Mouse (Mus musculus) hindbrain, embryonic 14.5 days (tissue): ENCODE results near the gene Capsl. TPM values are rescaled to one million over a fixed set of nuclear protein-coding genes. Genes with fewer than 3 reads are reported as not detected.

Source experiments
- ATAC-seq: fragments of 200-750 bp; cut with Nextera tagmentation; 2 replicates; pipeline ENCODE4 v1.8.0; 2017; ENCODE audit warnings: moderate number of reproducible peaks, mild to moderate bottlenecking, moderate TSS enrichment, moderate library complexity; ENCODE audit not compliant: low FRiP score
- DNase-seq: peaks from one replicate; pipeline ENCODE4 v3.0.0-alpha.2; 2015; ENCODE audit warnings: low spot score
- H3K27ac ChIP-seq: fragments of 300-500 bp; sonication (generic); 2 replicates; pipeline ENCODE4 v1.5.1; 2014; ENCODE audit warnings: mild to moderate bottlenecking, moderate library complexity
- H3K27me3 ChIP-seq: fragments of 300-500 bp; sonication (generic); 2 replicates; pipeline ENCODE4 v1.6.1; 2014; ENCODE audit warnings: mild to moderate bottlenecking, low read length, mixed read lengths; ENCODE audit not compliant: control insufficient read depth, insufficient read depth
- H3K36me3 ChIP-seq: fragments of 300-500 bp; sonication (generic); replicated peaks from 2 replicates; pipeline ENCODE4 v1.6.1; 2014; ENCODE audit not compliant: control insufficient read depth, insufficient read depth
- H3K4me1 ChIP-seq: fragments of 300-500 bp; sonication (generic); replicated peaks from 2 replicates; pipeline ENCODE4 v1.6.1; 2014; ENCODE audit warnings: antibody characterized with exemption, low read length, mixed read lengths; ENCODE audit not compliant: control insufficient read depth, insufficient read depth
- H3K4me2 ChIP-seq: fragments of 300-500 bp; sonication (generic); replicated peaks from 2 replicates; pipeline ENCODE4 v1.6.1; 2014; ENCODE audit warnings: mild to moderate bottlenecking, moderate library complexity
- H3K4me3 ChIP-seq: fragments of 300-500 bp; sonication (generic); replicated peaks from 2 replicates; pipeline ENCODE4 v1.5.1; 2014; ENCODE audit warnings: mild to moderate bottlenecking, low read length
- H3K9ac ChIP-seq: fragments of 300-500 bp; sonication (generic); 2 replicates; pipeline ENCODE4 v1.6.1; 2014
- H3K9me3 ChIP-seq: fragments of 300-500 bp; sonication (generic); 2 replicates; pipeline ENCODE4 v1.6.1; 2016; ENCODE audit warnings: low read length; ENCODE audit not compliant: control insufficient read depth
- WGBS: fragments of 180-500 bp; shearing (Covaris S2); extraction: QIAGEN DNeasy Blood & Tissue Kit; methylation state at CpG from one replicate; pipeline ENCODE4 v1.1.7; 2014; 5-methylcytosine and 5-hydroxymethylcytosine counted together
- polyA plus RNA-seq: library from polyadenylated mRNA; unstranded; fragments of >200 nt; fragmentation: Nextera tagmentation; extraction: Ambion mirVana; gene quantifications from 2 replicates; pipeline ENCODE4 v1.2.1, GENCODE M21; 2014

Gene Capsl
- polyA plus RNA-seq, 1 experiment from 2014 or later = 6.4 TPM

GRCm38 (mm10) chr15:9464039-9464438 lies 28.2 kb downstream of the Capsl start:
- WGBS = 34% methylated on average over 1 of the region's 1 CpGs
- H3K9me3 ChIP-seq = no peaks in the 10 kb centered on the region
- no peaks in the 10 kb centered on the region for H3K27me3 ChIP-seq
- ATAC-seq = no peak
- H3K4me2 ChIP-seq = no peak overlapping the region
- DNase-seq = no peak
- H3K36me3 ChIP-seq = no peaks in the 10 kb centered on the region
- H3K4me1 ChIP-seq = no peaks in the 10 kb centered on the region
- no peak overlapping the region for H3K27ac ChIP-seq
- H3K4me3 ChIP-seq = no peak overlapping the region
- no peak overlapping the region for H3K9ac ChIP-seq

GRCm38 (mm10) chr15:9471053-9471685 lies 35.3 kb downstream of the Capsl start:
- Histone ChIP-seq H3K9ac (no peak overlapping the region), H3K27ac (no peak overlapping the region), H3K4me3 (no peak overlapping the region), H3K4me2 (no peak overlapping the region), H3K9me3 (no peaks in the 10 kb centered on the region), H3K36me3 (no peaks in the 10 kb centered on the region), H3K27me3 (no peaks in the 10 kb centered on the region), H3K4me1 (no peaks in the 10 kb centered on the region)
- DNase-seq (no peak), ATAC-seq (no peak)
- 88% methylated on average over 4 of the region's 4 CpGs for WGBS

- no peak overlapping the region for H3K4me2 ChIP-seq
- H3K4me1 ChIP-seq = no peaks in the 10 kb centered on the region
- DNase-seq = no peak
- no peaks in the 10 kb centered on the region for H3K9me3 ChIP-seq
- WGBS = 53% methylated on average over 3 of the region's 3 CpGs
- H3K27ac ChIP-seq = no peak overlapping the region
- ATAC-seq = no peak
- no peaks in the 10 kb centered on the region for H3K36me3 ChIP-seq
- H3K4me3 ChIP-seq = no peak overlapping the region
- H3K27me3 ChIP-seq = no peaks in the 10 kb centered on the region
- H3K9ac ChIP-seq = no peak overlapping the region
Measured at GRCm38 (mm10) chr15:9472167-9472566, 36.3 kb downstream of the Capsl start.

GRCm38 (mm10) chr15:9472618-9473017 lies 36.8 kb downstream of the Capsl start:
- Histone ChIP-seq H3K4me1 (no peaks in the 10 kb centered on the region), H3K27ac (no peak overlapping the region), H3K9ac (no peak overlapping the region), H3K4me3 (no peak overlapping the region), H3K4me2 (no peak overlapping the region), H3K36me3 (no peaks in the 10 kb centered on the region), H3K27me3 (no peaks in the 10 kb centered on the region), H3K9me3 (no peaks in the 10 kb centered on the region)
- DNase-seq = no peak
- ATAC-seq = no peak
- 56% methylated on average over 3 of the region's 3 CpGs for WGBS

- H3K9me3 ChIP-seq = no peaks in the 10 kb centered on the region
- ATAC-seq = no peak
- H3K36me3 ChIP-seq = no peaks in the 10 kb centered on the region
- H3K4me2 ChIP-seq = no peak overlapping the region
- H3K27ac ChIP-seq = no peak overlapping the region
- H3K9ac ChIP-seq = no peak overlapping the region
- H3K4me1 ChIP-seq = no peaks in the 10 kb centered on the region
- no peak for DNase-seq
- no peaks in the 10 kb centered on the region for H3K27me3 ChIP-seq
- no peak overlapping the region for H3K4me3 ChIP-seq
- 91% methylated on average over 1 of the region's 1 CpGs for WGBS
Measured at GRCm38 (mm10) chr15:9473188-9473587, 37.4 kb downstream of the Capsl start.

GRCm38 (mm10) chr15:9489417-9490118 lies 53.7 kb downstream of the Capsl start:
- DNase-seq = no peak
- Histone ChIP-seq H3K9me3 (no peaks in the 10 kb centered on the region), H3K27ac (no peak overlapping the region), H3K4me1 (no peaks in the 10 kb centered on the region), H3K36me3 (no peaks in the 10 kb centered on the region), H3K9ac (no peak overlapping the region), H3K4me3 (no peak overlapping the region), H3K27me3 (no peaks in the 10 kb centered on the region), H3K4me2 (no peak overlapping the region)
- ATAC-seq = no peak
- WGBS = 86% methylated on average over 2 of the region's 2 CpGs

- no peaks in the 10 kb centered on the region for H3K36me3 ChIP-seq
- no peak for ATAC-seq
- no peak overlapping the region for H3K4me3 ChIP-seq
Measured at GRCm38 (mm10) chr15:9492077-9492476, 56.2 kb downstream of the Capsl start.

More at GRCm38 (mm10) chr15:9492077-9492476, 56.2 kb downstream of the Capsl start:
- H3K4me2 ChIP-seq = no peak overlapping the region
- no peak for DNase-seq
- H3K27me3 ChIP-seq = no peaks in the 10 kb centered on the region
- H3K9me3 ChIP-seq = no peaks in the 10 kb centered on the region
- H3K4me1 ChIP-seq = no peaks in the 10 kb centered on the region
- WGBS = 84% methylated on average over 3 of the region's 3 CpGs
- no peak overlapping the region for H3K9ac ChIP-seq
- H3K27ac ChIP-seq = no peak overlapping the region

Other genes starting within 250 kb of the Capsl start
- not detected in 2 replicates for gene Ugt3a1, start 159.1 kb upstream of the Capsl start, polyA plus RNA-seq
- not detected in 2 replicates for gene Ugt3a2, start 100.5 kb upstream of the Capsl start, polyA plus RNA-seq
- 0.23 TPM in 1 of 2 replicates, not detected in the other for gene Il7r, start 94.1 kb downstream of the Capsl start, polyA plus RNA-seq